Mouse (Mus musculus): ENCODE results near the gene Gm1043. TPM values are rescaled to one million over a fixed set of nuclear protein-coding genes. Genes with fewer than 3 reads are reported as not detected.

The Gm1043 gene
- not detected in 2 replicates for polyA plus RNA-seq (2016; fragmentation: Nextera tagmentation; extraction: Ambion mirVana)

DNA sequence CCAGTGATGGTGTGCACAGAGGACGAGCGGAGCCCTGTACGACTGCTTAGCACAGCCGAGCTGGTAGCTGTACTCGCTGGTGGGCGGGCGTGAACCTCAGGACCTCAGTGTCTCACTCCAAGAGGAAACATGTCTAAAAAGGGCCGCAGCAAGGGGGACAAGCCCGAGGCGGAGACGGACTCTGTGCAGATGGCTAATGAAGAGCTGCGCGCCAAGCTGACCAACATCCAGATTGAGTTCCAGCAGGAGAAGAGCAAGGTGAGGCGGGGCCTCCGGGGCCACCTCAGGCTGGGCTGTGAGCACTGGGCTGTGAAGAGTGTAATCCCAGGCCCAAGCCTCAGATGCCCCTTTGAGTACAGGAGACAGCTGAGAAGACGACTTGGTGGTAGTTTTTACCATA, at the start of gene Gm1043:
Gene Gm1043 (plus strand): TSS at position 130 of the 400 bp plus-strand sequence.
- Histone ChIP-seq H3K36me3 (no peaks in the 10 kb centered on the region), H3K4me1 (replicated peaks) (0 out of 2 replicates have a peak, but pooled peaks cover 4% of the 10 kb centered on the region), H3K27ac (no peak within 1 kb of the TSS), H3K27me3 (peaks cover 17% of the 10 kb centered on the region), H3K4me2 (no peak within 1 kb of the TSS), H3K9ac (replicated peaks) (no peak within 1 kb of the TSS), H3K9me3 (0 out of 2 replicates have a peak, but pooled peaks cover 5% of the 10 kb centered on the region), H3K4me3 (replicated peaks) (no peak within 1 kb of the TSS)
- ATAC-seq (ENCODE audit: insufficient number of reproducible peaks, insufficient read depth, low FRiP score, low TSS enrichment, low read depth), result no peak
- 89% methylated on average over 16 of the region's 16 CpGs for WGBS

DNA sequence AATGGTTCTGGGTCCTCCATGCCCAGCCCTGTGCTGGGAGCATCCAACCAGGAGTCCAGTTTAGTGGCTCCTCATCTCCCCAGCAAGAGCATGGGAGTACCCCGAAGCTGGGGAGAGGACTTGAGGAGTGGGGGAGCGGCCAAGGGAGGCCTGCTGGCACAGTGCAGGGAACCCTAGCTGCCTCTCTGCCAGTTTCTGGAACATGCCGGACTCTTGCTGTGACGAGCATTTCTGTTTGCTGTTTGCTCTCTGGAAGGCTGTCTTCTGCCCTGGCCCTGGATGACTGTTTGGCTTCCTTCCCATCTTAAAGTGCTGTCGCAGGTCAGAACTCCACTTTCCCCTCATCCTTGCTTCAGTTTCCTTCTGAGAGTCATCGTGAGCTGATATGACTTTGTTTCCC, 49.3 kb upstream of the Gm1043 start:
- H3K9ac ChIP-seq (replicated peaks), result no peak overlapping the region
- no peaks in the 10 kb centered on the region for H3K4me1 ChIP-seq (replicated peaks)
- no peak for ATAC-seq (ENCODE audit: insufficient number of reproducible peaks, insufficient read depth, low FRiP score, low TSS enrichment, low read depth)
- H3K4me2 ChIP-seq, result no peak overlapping the region
- no peak overlapping the region for H3K27ac ChIP-seq
- H3K36me3 ChIP-seq, result no peaks in the 10 kb centered on the region
- H3K9me3 ChIP-seq, result no peaks in the 10 kb centered on the region
- H3K4me3 ChIP-seq (replicated peaks), result no peak overlapping the region
- H3K27me3 ChIP-seq, result peaks cover 37% of the 10 kb centered on the region
- WGBS, result 83% methylated on average over 6 of the region's 6 CpGs

DNA sequence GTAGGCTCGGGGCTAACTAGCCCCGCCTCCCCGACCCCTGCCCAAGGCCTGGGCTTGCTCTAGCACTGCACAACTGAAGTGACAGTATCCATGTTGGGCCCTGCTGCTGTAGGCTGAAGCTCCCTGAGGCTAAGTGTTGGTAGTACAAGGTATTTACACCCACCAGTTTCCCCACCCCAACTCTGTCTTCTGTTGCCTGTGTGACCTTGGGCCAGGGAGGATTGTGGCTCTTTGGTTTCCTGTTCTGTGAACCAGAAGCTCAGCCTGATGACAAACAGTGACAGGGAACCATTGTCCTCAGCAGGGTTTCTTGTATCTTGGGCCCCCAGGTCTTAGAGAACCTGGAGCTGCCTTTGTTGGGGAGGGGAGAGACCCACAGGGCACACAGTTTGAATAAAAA, 48.3 kb upstream of the Gm1043 start:
- H3K4me1 ChIP-seq (replicated peaks), result no peaks in the 10 kb centered on the region
- H3K27ac ChIP-seq, result no peak overlapping the region
- H3K27me3 ChIP-seq, result peaks cover 37% of the 10 kb centered on the region
- no peak overlapping the region for H3K4me2 ChIP-seq
- no peaks in the 10 kb centered on the region for H3K9me3 ChIP-seq
- ATAC-seq (ENCODE audit: insufficient number of reproducible peaks, insufficient read depth, low FRiP score, low TSS enrichment, low read depth), result no peak
- no peak overlapping the region for H3K4me3 ChIP-seq (replicated peaks)
- 70% methylated on average over 3 of the region's 3 CpGs for WGBS
- no peaks in the 10 kb centered on the region for H3K36me3 ChIP-seq
- H3K9ac ChIP-seq (replicated peaks), result no peak overlapping the region

DNA sequence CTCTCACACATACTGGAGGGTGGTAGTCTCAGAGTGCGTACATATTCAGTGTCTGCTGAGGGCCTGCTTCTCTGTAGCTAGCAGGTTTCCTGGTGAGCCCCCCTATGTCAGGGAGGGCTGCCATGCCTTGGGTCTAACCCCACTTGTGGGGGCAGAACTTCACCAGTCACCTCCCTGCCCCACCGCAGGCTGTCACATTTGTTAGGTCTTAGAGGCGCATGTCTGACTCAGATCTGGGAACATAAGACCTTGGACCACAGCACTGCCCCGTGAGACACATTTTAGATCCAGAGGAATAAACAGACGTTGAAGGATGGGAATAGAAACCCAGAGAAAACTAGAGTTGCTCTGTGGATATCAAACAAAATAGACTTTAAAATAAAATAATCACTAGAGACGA, 45.3 kb upstream of the Gm1043 start:
- ATAC-seq (ENCODE audit: insufficient number of reproducible peaks, insufficient read depth, low FRiP score, low TSS enrichment, low read depth), result no peak
- no peak overlapping the region for H3K4me2 ChIP-seq
- 77% methylated on average over 6 of the region's 6 CpGs for WGBS

DNA sequence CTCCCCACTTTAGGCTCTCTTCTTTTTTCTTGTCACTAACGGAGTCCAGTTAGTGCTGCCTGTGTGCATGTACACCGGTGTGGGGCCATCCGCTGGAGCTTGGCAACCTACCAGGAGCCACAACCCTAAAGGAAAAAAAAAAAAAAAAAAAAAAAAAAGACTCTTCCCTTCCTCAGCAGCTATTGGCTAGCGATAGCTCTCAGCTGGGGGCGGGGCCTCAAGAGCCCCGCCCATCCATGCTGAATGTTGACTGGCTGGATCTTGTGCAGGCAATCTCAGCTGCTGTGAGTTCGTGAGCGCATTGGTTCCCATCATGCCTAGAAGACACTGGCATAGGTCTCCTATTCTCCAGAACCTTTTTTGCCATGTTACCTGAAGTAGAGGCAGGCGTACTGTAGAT, 44.5 kb upstream of the Gm1043 start:
- Histone ChIP-seq H3K9ac (replicated peaks) (no peak overlapping the region), H3K4me1 (replicated peaks) (no peaks in the 10 kb centered on the region), H3K36me3 (no peaks in the 10 kb centered on the region), H3K9me3 (no peaks in the 10 kb centered on the region), H3K27ac (no peak overlapping the region), H3K4me3 (replicated peaks) (no peak overlapping the region), H3K4me2 (no peak overlapping the region), H3K27me3 (peaks cover 24% of the 10 kb centered on the region)
- 22% methylated on average over 9 of the region's 9 CpGs for WGBS
- ATAC-seq (ENCODE audit: insufficient number of reproducible peaks, insufficient read depth, low FRiP score, low TSS enrichment, low read depth), result no peak

More for the DNA sequence above, 45.3 kb upstream of the Gm1043 start:
- Histone ChIP-seq H3K27ac (no peak overlapping the region), H3K27me3 (peaks cover 27% of the 10 kb centered on the region), H3K4me3 (replicated peaks) (no peak overlapping the region), H3K9ac (replicated peaks) (no peak overlapping the region), H3K36me3 (no peaks in the 10 kb centered on the region), H3K9me3 (no peaks in the 10 kb centered on the region), H3K4me1 (replicated peaks) (no peaks in the 10 kb centered on the region)

DNA sequence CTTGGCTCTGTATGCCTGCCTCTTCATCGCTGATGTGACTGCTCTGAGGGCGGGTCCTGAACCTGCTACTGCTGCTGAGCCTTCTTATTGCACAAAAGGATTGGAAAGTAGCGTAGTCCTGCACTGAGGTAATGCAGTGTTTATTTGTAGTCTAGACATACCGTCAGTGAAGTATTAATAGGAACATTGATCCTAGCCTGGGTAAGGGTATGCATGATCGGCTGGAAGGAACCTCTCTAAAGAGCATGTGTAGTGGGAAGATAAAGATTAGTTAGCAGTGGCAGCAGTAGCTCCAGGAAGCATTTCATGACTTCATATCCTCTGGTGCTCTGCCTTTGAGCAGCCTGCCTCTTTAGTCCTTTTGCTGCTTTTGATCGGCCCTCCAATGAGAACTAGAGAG, 43.5 kb upstream of the Gm1043 start:
- Histone ChIP-seq H3K4me3 (replicated peaks) (no peak overlapping the region), H3K36me3 (no peaks in the 10 kb centered on the region), H3K4me1 (replicated peaks) (no peaks in the 10 kb centered on the region), H3K9me3 (no peaks in the 10 kb centered on the region), H3K9ac (replicated peaks) (no peak overlapping the region), H3K27me3 (peaks cover 24% of the 10 kb centered on the region), H3K4me2 (no peak overlapping the region), H3K27ac (no peak overlapping the region)
- no peak for ATAC-seq (ENCODE audit: insufficient number of reproducible peaks, insufficient read depth, low FRiP score, low TSS enrichment, low read depth)
- WGBS, result 67% methylated on average over 6 of the region's 6 CpGs

DNA sequence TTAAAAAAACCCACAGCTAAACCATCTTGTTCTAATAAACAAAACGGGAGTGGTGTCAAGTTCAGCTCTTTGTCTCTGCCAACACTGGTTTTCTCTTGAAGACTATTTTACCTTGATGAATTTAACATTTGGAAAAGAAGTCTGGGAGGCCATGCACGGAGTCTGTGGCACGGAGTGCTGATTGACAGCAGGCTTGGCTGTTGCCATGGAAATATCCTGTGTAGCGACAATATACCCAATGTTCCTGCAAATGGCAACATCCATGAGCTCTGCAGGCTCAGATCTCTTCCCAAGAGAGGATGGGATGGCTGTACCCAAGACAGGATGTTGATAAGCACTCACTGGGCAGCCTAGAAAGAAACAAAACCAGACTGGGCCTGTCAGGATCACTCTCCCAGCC, 42.2 kb upstream of the Gm1043 start:
- Histone ChIP-seq H3K27ac (no peak overlapping the region), H3K9ac (replicated peaks) (no peak overlapping the region), H3K4me3 (replicated peaks) (no peak overlapping the region), H3K4me1 (replicated peaks) (no peaks in the 10 kb centered on the region), H3K9me3 (no peaks in the 10 kb centered on the region), H3K36me3 (no peaks in the 10 kb centered on the region), H3K27me3 (peaks cover 31% of the 10 kb centered on the region), H3K4me2 (no peak overlapping the region)
- 48% methylated on average over 4 of the region's 4 CpGs for WGBS
- no peak for ATAC-seq (ENCODE audit: insufficient number of reproducible peaks, insufficient read depth, low FRiP score, low TSS enrichment, low read depth)

DNA sequence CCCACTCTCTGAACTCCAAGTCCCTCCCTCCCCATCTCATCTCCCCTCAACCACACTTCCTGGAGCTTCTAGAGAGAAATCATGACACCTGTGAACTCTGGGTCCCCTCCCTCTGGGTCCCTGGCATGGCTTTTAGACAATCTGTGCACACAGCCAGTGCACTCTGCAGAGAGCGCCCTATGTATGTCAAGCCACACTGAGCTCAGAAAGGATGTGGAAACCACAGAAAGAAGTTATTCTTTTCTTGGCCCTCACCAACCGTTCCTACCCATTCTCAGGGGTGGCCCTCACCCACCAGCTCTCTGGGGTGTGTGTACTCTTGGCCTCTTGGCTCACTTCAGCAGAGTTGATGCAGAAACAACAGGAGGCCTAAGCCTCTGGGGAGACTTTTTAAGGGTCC, 40.4 kb upstream of the Gm1043 start:
- no peak for ATAC-seq (ENCODE audit: insufficient number of reproducible peaks, insufficient read depth, low FRiP score, low TSS enrichment, low read depth)
- H3K9me3 ChIP-seq, result no peaks in the 10 kb centered on the region
- no peak overlapping the region for H3K4me3 ChIP-seq (replicated peaks)
- no peak overlapping the region for H3K27ac ChIP-seq
- H3K4me2 ChIP-seq, result no peak overlapping the region
- no peaks in the 10 kb centered on the region for H3K4me1 ChIP-seq (replicated peaks)
- 80% methylated on average over 2 of the region's 2 CpGs for WGBS
- H3K36me3 ChIP-seq, result no peaks in the 10 kb centered on the region
- H3K27me3 ChIP-seq, result peaks cover 31% of the 10 kb centered on the region
- H3K9ac ChIP-seq (replicated peaks), result no peak overlapping the region

DNA sequence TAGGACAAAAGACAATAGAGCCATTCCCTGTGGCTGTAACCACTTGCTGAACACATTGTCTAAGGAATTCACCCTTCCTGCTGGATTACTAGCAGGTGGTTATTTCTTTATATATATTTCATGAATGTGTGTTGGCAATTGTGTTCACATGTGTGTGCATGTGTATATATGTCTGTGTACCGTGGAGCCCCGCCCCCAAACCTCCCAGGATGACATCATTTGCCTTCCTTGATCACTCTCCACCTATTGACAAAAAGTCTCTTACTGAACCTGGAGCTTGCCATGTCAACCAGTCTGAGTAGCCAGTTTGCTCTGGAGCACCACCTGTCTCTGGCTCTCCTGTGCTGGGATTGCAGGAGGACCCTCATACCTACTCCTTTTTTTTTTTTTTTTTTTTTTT, 39.6 kb upstream of the Gm1043 start:
- ATAC-seq (ENCODE audit: insufficient number of reproducible peaks, insufficient read depth, low FRiP score, low TSS enrichment, low read depth), result no peak
- no peaks in the 10 kb centered on the region for H3K4me1 ChIP-seq (replicated peaks)
- no peak overlapping the region for H3K9ac ChIP-seq (replicated peaks)
- no peaks in the 10 kb centered on the region for H3K9me3 ChIP-seq
- no peak overlapping the region for H3K4me2 ChIP-seq
- peaks cover 28% of the 10 kb centered on the region for H3K27me3 ChIP-seq
- no peak overlapping the region for H3K27ac ChIP-seq
- 96% methylated on average over 2 of the region's 2 CpGs for WGBS
- no peak overlapping the region for H3K4me3 ChIP-seq (replicated peaks)
- H3K36me3 ChIP-seq, result no peaks in the 10 kb centered on the region

DNA sequence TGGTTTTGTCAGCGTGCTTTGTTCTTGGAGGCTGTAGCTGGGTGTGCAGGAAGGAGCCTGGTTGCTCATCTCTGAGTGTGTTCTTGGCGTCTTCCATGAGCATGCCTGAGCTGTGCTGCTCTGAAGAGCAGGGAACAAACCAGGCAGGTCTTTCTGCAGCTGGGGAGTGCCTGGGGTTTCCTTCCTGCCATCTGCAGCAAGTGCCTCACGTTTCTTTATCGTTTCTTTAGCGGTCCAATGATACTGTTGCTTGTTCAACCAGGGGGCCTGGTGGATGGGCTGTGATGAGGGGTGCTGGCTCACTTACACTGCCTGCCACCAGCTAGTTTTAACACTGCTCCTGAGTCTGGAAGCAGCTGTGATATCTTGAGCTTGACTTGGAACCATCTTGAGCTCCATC, 38.4 kb upstream of the Gm1043 start:
- no peak overlapping the region for H3K4me2 ChIP-seq
- ATAC-seq (ENCODE audit: insufficient number of reproducible peaks, insufficient read depth, low FRiP score, low TSS enrichment, low read depth), result no peak
- peaks cover 16% of the 10 kb centered on the region for H3K27me3 ChIP-seq
- WGBS, result 52% methylated on average over 5 of the region's 5 CpGs
- H3K36me3 ChIP-seq, result no peaks in the 10 kb centered on the region
- H3K4me1 ChIP-seq (replicated peaks), result no peaks in the 10 kb centered on the region
- H3K9me3 ChIP-seq, result no peaks in the 10 kb centered on the region
- no peak overlapping the region for H3K27ac ChIP-seq
- no peak overlapping the region for H3K9ac ChIP-seq (replicated peaks)
- no peak overlapping the region for H3K4me3 ChIP-seq (replicated peaks)

DNA sequence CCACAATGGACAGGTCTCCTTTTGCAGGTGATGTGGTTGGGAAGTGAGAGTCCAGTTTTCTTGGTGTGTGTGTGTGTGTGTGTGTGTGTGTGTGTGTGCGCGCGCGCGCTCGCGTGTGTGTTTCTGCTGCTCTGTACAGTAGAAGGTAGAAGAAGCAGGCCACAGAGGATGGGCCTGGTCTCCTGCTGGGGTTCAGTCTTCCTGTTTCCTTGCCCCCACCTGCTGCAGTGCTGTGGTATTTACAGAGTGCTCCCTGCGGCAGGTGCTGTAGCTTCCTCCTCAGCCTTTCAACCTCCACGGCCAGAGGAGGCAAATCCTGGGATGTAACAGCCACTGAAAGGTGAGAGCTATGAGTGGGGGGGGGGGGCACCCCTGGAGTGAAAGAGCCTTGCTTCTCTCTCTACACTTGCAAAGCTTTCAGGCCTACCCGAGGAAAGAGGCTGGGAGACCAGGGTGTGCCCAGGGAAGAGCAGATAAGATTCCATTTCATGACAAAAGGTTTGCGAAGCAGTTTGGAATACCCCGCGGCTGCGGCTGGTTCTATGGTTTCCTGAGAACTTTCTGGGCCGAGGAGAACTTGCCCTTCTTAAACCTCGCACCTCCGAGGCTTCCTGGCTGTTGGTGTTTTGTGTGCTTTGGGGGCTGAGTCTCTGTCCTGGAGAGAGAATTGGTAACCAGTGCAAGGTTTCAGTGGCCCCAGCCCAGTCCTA, 37.8 kb upstream of the Gm1043 start:
- Histone ChIP-seq H3K4me1 (replicated peaks) (no peaks in the 10 kb centered on the region), H3K27me3 (peaks cover 10% of the 10 kb centered on the region), H3K4me3 (replicated peaks) (no peak overlapping the region), H3K9ac (replicated peaks) (no peak overlapping the region), H3K4me2 (no peak overlapping the region), H3K27ac (no peak overlapping the region), H3K9me3 (no peaks in the 10 kb centered on the region), H3K36me3 (no peaks in the 10 kb centered on the region)
- 45% methylated on average over 17 of the region's 17 CpGs for WGBS
- ATAC-seq (ENCODE audit: insufficient number of reproducible peaks, insufficient read depth, low FRiP score, low TSS enrichment, low read depth), result no peak

DNA sequence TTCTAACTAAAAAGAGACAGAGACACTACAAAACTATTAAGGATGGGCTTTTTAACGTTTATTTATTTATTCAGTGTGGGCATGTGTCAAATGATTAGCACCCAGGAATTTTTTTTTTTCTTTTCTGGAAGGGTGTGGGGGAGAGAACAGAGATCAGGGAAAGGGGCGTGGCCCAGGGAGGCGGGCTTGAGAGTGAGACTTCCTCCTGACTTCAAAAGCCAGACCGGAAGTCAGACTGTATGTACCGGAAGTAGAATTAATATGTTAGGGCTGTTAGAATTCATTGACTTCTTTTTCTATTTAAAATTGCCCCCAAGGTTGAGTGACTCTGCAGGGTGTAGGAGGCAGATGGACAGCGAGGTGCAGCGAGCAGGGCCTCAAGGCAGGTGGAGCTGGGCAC, 37.2 kb upstream of the Gm1043 start:
- WGBS, result 63% methylated on average over 7 of the region's 7 CpGs
- H3K9ac ChIP-seq (replicated peaks), result no peak overlapping the region
- no peaks in the 10 kb centered on the region for H3K36me3 ChIP-seq
- H3K27me3 ChIP-seq, result peaks cover 7% of the 10 kb centered on the region; the same call in 1 of the 2 replicates
- no peaks in the 10 kb centered on the region for H3K9me3 ChIP-seq
- no peak for ATAC-seq (ENCODE audit: insufficient number of reproducible peaks, insufficient read depth, low FRiP score, low TSS enrichment, low read depth)
- no peak overlapping the region for H3K4me3 ChIP-seq (replicated peaks)
- H3K4me2 ChIP-seq, result no peak overlapping the region
- no peak overlapping the region for H3K27ac ChIP-seq
- no peaks in the 10 kb centered on the region for H3K4me1 ChIP-seq (replicated peaks)
